Mouse (Mus musculus) hindbrain, postnatal 0 days (tissue): Measurements from ENCODE around the gene Aurkb. TPM values are rescaled to one million over a fixed set of nuclear protein-coding genes. Genes with fewer than 3 reads are reported as not detected.
"Not testable (repeated sequence)": the region's sequence is repeated elsewhere in the genome, so short reads cannot be mapped to it uniquely, and the experiment has no call there.

Source experiments
- ATAC-seq: fragments of 200-750 bp; cut with Nextera tagmentation; 2 replicates; pipeline ENCODE4 v1.8.0; 2017; ENCODE audit warnings: mild to moderate bottlenecking, moderate TSS enrichment, moderate library complexity
- DNase-seq: peaks from one replicate; pipeline ENCODE4 v3.0.0-alpha.2; 2015; ENCODE audit warnings: low spot score
- H3K27ac ChIP-seq: fragments of 300-500 bp; sonication (generic); 2 replicates; pipeline ENCODE4 v1.5.1; 2014; ENCODE audit warnings: mild to moderate bottlenecking
- H3K27me3 ChIP-seq: fragments of 300-500 bp; sonication (generic); 2 replicates; pipeline ENCODE4 v1.6.1; 2014; ENCODE audit warnings: low read length, mixed read lengths; ENCODE audit not compliant: insufficient read depth
- H3K36me3 ChIP-seq: fragments of 300-500 bp; sonication (generic); 2 replicates; pipeline ENCODE4 v1.6.1; 2014; ENCODE audit warnings: low read length, mixed read lengths; ENCODE audit not compliant: insufficient read depth
- H3K4me1 ChIP-seq: fragments of 300-500 bp; sonication (generic); 2 replicates; pipeline ENCODE4 v1.6.1; 2014; ENCODE audit warnings: antibody characterized with exemption, low read length, mixed read lengths; ENCODE audit not compliant: insufficient read depth
- H3K4me2 ChIP-seq: fragments of 300-500 bp; sonication (generic); 2 replicates; pipeline ENCODE4 v1.6.1; 2014; ENCODE audit warnings: low read depth, mild to moderate bottlenecking, low read length, moderate library complexity, mixed read lengths
- H3K4me3 ChIP-seq: fragments of 300-500 bp; sonication (generic); 2 replicates; pipeline ENCODE4 v1.5.1; 2014; ENCODE audit warnings: low read length
- H3K9ac ChIP-seq: fragments of 300-500 bp; sonication (generic); replicated peaks from 2 replicates; pipeline ENCODE4 v1.6.1; 2014; ENCODE audit warnings: mild to moderate bottlenecking, low read length, moderate library complexity, mixed read lengths
- H3K9me3 ChIP-seq: fragments of 300-500 bp; sonication (generic); 2 replicates; pipeline ENCODE4 v1.6.1; 2016; ENCODE audit warnings: low read length, mixed read lengths
- CTCF ChIP-seq: IDR thresholded peaks from 2 replicates; pipeline ENCODE4 v1.5.1; 2016; ENCODE audit warnings: antibody characterized with exemption, control low read depth, low read depth
- WGBS: fragments of 180-500 bp; shearing (Covaris S2); extraction: QIAGEN DNeasy Blood & Tissue Kit; methylation state at CpG from one replicate; pipeline ENCODE4 v1.1.7; 2014; 5-methylcytosine and 5-hydroxymethylcytosine counted together
- polyA plus RNA-seq: library from polyadenylated mRNA; unstranded; fragments of >200 nt; fragmentation: Nextera tagmentation; extraction: Ambion mirVana; gene quantifications from 2 replicates; pipeline ENCODE4 v1.2.1, GENCODE M21; 2015
- total RNA-seq: library from RNA; depleted of rRNA; stranded (reverse); fragments of >200 nt; gene quantifications from 2 replicates; pipeline ENCODE4 v1.2.3, GENCODE M21; 2014; rRNA removed

Gene Aurkb
- total RNA-seq (15.9 and 21.6 TPM in 2 replicates), polyA plus RNA-seq (24.8 and 26.3 TPM in 2 replicates)

DNA sequence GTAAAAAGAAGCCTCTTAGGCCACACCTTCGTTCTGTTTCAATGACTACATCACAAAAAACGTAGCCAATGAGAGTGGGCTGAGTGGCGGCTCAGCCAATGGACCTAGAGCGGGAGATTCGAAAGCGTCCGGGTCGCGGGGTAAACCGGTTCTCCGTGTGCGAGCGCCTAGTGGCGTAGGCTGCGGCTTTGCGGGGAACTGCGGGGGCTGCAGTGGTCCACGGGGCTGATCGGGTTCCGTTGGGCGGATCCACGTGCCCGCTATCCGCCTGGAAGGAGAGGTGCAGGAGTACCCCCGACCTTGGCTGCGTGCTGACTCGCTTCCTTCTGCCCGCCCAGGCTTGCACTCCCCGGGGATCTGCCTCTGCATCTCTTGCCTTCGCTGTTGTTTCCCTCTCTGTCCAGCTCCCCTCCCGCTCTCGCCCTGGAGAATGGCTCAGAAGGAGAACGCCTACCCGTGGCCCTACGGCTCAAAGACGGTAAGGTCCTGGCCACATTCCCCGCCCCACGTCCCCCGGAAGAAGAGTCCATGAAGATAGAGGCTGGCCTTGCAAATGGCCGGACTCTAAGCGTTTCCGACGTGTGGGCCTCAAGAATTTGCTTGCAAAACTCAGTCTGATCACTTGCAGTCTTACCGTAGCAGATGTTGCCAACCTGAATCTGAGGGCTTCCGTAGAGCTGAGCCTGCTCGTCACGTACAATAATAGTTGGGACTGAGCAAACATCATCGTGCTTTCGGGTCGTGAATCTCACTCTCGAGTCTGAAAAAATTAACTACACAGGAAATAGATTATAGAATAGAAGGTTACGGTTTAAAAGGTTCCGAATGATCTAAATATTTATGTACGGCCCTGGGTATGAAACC lies at the start of gene Aurkb:
Gene Aurkb (plus strand): TSS at position 117 of the 864 bp plus-strand sequence.
- H3K4me2 ChIP-seq, result peak within 1 kb of the TSS; percentile 99
- no peaks in the 10 kb centered on the region for H3K36me3 ChIP-seq
- no peak within 1 kb of the TSS; the same call in 1 of the 2 replicates for H3K27ac ChIP-seq
- peak; percentile 95 for DNase-seq
- peak within 1 kb of the TSS; percentile 62 for H3K4me3 ChIP-seq
- H3K9ac ChIP-seq, result peak within 1 kb of the TSS; percentile 49; the same call in 1 of the 2 replicates
- TF ChIP-seq CTCF, result no peak
- H3K4me1 ChIP-seq, result no peaks in the 10 kb centered on the region
- ATAC-seq, result peak; percentile 78
- no peaks in the 10 kb centered on the region for H3K27me3 ChIP-seq
- H3K9me3 ChIP-seq, result no peaks in the 10 kb centered on the region
- under 1% methylated on average over 54 of the region's 54 CpGs for WGBS

DNA sequence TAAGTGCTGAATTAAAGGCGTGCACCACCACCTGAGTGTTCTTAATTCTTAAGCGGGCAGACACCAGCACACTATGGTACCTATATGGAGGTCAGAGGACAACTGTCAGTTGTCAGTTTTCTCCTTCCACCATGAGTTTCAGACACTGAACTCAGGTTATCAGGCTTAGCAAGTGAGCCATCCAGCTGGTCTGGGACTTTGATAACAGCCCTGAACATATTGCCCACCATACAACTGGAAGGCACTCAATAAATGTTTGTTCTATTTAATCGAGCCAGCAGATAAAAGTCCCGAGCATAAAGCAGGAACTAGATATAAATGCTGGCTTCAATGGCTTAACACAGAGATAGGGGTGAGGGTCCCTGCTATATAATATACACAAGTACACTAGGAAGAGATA lies 48.4 kb upstream of the Aurkb start:
- WGBS, result 95% methylated on average over 4 of the region's 4 CpGs
- no peak for TF ChIP-seq CTCF
- Histone ChIP-seq H3K9me3 (no peaks in the 10 kb centered on the region), H3K27me3 (no peaks in the 10 kb centered on the region), H3K9ac (no peak overlapping the region), H3K4me1 (no peaks in the 10 kb centered on the region), H3K27ac (no peak overlapping the region), H3K36me3 (peaks cover 68% of the 10 kb centered on the region), H3K4me3 (no peak overlapping the region), H3K4me2 (no peak overlapping the region)
- no peak for ATAC-seq
- DNase-seq, result no peak

DNA sequence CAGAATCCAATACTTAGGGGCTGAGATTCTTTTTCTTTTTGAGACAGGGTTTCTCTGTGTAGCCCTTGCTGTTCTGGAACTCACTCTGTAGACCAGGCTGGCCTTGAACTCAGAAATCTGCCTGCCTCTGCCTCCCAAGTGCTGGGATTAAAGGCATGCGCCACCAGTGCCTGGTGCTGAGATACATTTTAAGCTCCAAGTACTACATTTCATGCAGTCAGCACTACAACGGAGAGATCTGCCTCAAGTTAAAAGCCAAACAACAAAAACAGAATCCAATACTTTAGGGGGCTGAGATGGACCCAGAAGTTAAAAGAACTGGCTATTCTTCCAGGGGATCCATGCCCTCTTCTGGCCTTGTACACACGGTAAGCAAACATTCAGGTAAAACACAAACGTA lies 42.7 kb upstream of the Aurkb start:
- not testable (repeated sequence) for H3K9me3 ChIP-seq, H3K4me3 ChIP-seq, H3K4me1 ChIP-seq, H3K27me3 ChIP-seq, DNase-seq, H3K9ac ChIP-seq, ATAC-seq, H3K4me2 ChIP-seq, H3K27ac ChIP-seq
- 93% methylated on average over 4 of the region's 4 CpGs for WGBS
- peaks cover 41% of the 10 kb centered on the region for H3K36me3 ChIP-seq

DNA sequence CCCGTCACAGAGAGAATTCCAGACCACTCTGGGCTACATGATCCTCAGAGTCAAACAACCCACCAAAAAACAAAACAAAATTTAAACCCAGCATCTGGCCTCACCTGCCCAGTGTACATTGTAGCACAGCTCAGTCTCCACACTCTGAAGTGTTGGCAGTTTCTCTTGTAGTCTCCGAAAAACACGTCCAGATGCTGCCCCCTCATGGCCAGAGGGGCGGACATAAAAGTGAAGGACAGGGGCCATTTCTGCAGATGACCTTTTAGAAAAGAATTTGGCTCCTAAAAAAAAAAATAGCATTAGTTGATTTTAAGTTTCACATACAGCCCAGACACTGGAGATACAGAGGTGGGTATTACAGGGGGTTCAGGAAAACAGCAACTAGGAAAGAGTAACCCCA lies 41.9 kb upstream of the Aurkb start:
- 60% methylated on average over 4 of the region's 4 CpGs for WGBS
- ATAC-seq (no peak), DNase-seq (peak; percentile 13)

DNA sequence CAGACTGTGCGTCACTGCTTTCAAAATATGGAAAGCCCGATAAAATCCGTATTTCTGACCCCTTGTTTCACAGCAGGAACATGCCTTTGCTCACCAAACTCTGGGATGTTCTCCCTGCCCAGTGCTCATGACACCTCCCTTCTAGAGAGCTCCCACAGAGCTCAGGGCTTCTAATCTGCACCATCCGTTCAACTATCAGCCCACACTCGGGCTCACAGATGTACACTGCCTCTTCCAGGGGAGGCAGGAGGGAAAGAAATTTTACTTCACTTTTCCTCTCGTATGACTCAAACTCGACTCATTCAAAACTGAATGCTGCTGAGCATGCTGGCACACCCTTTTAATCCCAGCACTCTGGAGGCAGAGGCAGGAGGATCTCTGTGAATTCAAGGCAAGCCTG lies 40.3 kb upstream of the Aurkb start:
- no peak for TF ChIP-seq CTCF
- DNase-seq (no peak), ATAC-seq (no peak)
- Histone ChIP-seq H3K27me3 (no peaks in the 10 kb centered on the region), H3K4me1 (no peaks in the 10 kb centered on the region), H3K9ac (no peak overlapping the region), H3K4me3 (no peak overlapping the region), H3K9me3 (no peaks in the 10 kb centered on the region), H3K36me3 (peaks cover 23% of the 10 kb centered on the region), H3K4me2 (no peak overlapping the region), H3K27ac (no peak overlapping the region)
- 91% methylated on average over 7 of the region's 7 CpGs for WGBS

More for the DNA sequence above, 41.9 kb upstream of the Aurkb start:
- H3K27me3 ChIP-seq, result no peaks in the 10 kb centered on the region
- H3K9me3 ChIP-seq, result no peaks in the 10 kb centered on the region
- peak; percentile 31; the same call in 1 of the 2 replicates for TF ChIP-seq CTCF
- H3K4me2 ChIP-seq, result no peak overlapping the region
- no peak overlapping the region for H3K4me3 ChIP-seq
- no peaks in the 10 kb centered on the region for H3K4me1 ChIP-seq
- H3K36me3 ChIP-seq, result peaks cover 35% of the 10 kb centered on the region
- H3K27ac ChIP-seq, result no peak overlapping the region
- no peak overlapping the region for H3K9ac ChIP-seq

DNA sequence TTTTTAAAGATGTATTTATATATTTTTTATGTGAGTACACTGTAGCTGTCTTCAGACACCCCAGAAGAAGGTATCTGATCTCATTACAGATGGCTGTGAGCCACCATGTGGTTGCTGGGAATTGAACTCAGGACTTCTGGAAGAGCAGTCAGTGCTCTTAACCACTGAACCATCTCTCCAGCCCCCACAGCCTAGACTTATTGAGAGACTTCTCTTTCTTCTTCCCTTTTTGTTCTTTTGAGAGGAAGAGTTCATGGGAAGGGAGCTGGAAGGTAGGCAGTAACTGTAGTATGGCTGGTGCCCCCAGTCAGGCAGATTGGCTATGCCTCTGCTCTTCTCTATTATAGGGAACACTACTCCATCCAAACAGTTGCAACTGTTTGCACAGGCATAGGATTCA lies 38.9 kb upstream of the Aurkb start:
- not testable (repeated sequence) for H3K4me2 ChIP-seq, DNase-seq, H3K27me3 ChIP-seq, H3K27ac ChIP-seq, H3K9ac ChIP-seq, H3K36me3 ChIP-seq, H3K4me3 ChIP-seq, ATAC-seq, H3K9me3 ChIP-seq, H3K4me1 ChIP-seq
